Mouse (Mus musculus) thymus, adult 2 months (tissue): Measurements from ENCODE around the gene Tmem95.

ENCODE experiments used
- CTCF ChIP-seq: fragments of 200-500 bp; IDR thresholded peaks from 2 replicates; pipeline ENCODE4 v1.5.1; 2012; ENCODE audit warnings: mild to moderate bottlenecking, control low read depth, low read length, moderate library complexity, borderline replicate concordance; ENCODE audit not compliant: control insufficient read depth, poor library complexity, insufficient read depth; ENCODE audit errors: extremely low read depth
- POLR2A ChIP-seq: fragments of 200-500 bp; IDR thresholded peaks from 2 replicates; pipeline ENCODE4 v1.6.1; 2012; ENCODE audit warnings: mild to moderate bottlenecking, low read length, control low read depth, moderate library complexity; ENCODE audit not compliant: control insufficient read depth, poor library complexity, insufficient read depth; ENCODE audit errors: extremely low read depth

DNA sequence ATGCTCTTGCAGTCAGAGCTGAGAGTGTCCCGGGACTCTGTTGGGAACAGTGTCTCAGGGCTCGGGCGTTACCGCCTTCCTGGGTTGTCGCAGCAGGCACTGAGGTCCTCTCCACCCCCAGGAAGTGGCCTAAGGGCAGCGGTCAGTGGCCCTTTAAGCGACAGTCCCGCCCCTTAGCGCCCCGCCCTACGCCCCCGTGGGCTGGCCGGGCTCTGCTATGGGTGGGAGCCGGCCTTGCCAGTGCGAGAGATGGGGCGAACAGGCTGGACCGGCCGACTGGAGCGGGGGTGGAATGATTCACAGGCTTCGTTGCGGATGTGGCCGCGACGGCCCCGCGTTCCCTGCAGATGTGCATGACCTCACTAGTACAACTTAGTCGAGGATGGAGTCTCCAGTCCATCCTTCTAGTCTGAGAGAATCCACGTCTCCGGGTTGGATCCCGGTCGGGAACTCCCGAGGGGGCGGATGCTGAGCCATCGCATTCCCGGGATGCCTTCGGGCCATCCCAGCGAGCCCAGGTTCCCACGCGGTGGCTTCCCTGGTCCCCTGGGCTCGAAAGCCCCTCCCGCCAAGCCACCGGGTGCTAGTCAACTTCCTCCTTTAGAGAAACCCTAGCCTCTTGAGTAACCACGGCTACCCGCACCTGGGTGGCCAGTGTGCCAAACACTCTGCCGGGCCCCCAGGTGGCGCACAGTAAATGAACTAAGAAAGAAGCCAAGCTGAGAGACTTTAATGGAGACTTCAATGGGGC, 3.2 kb upstream of the Tmem95 start, which contains the start of gene Kctd11:
- TF ChIP-seq CTCF, result peak; percentile 75
- no peak for TF ChIP-seq POLR2A
